Mouse (Mus musculus): ENCODE data around the gene Tbx3.

- TF ChIP-seq CTCF (IDR thresholded peaks at IDR 0.05; ENCODE audit: low read depth) (no peak), EP300 (IDR thresholded peaks at IDR 0.05; ENCODE audit: low read depth) (no peak)
Observed at GRCm38 (mm10) chr5:119688914-119689420, 18.5 kb downstream of the Tbx3 start.
